8 mouse cellular contexts compared by ENCODE assay signal in genomic region chr14:54583681-54584338, GRCm38 (mm10). TPM values are rescaled to one million over a fixed set of nuclear protein-coding genes. Genes with fewer than 3 reads are reported as not detected.
DNase-seq lines count a peak whose midpoint lies in the region; ATAC-seq and TF ChIP-seq lines count a peak whose summit lies in the region.

No protein-coding gene starts in this region.

- no peak overlapping the region for H3K27ac ChIP-seq in liver, embryonic 14.5 days
- no peak overlapping the region for H3K27ac ChIP-seq in neural tube, embryonic 14.5 days (ENCODE audit: low read depth, low read length)

- TF ChIP-seq CTCF in liver, embryonic 14.5 days (IDR thresholded peaks at IDR 0.05; ENCODE audit: low read depth), result peak; percentile 89

- peak; percentile 53 to 64; a peak in 1 of 4 replicates for ATAC-seq in hematopoietic stem cell, adult 5-6 weeks (replicated peaks in 1 of 2; ENCODE audit: insufficient read depth in 1 of 2, low FRiP score in 2 of 2, low TSS enrichment in 1 of 2, low read depth in 1 of 2, poor library complexity in 2 of 2, severe bottlenecking in 2 of 2)
- ATAC-seq in liver, embryonic 14.5 days (ENCODE audit: insufficient read depth), result no peak
- peak; percentile 55; the same call in 1 of the 2 replicates for ATAC-seq in neural tube, embryonic 14.5 days (ENCODE audit: low read depth)

- peak; percentile 66 for DNase-seq in ovary, postnatal 14 days (ENCODE audit: low spot score)
- no peak for DNase-seq in ovary, postnatal 10 days (ENCODE audit: low spot score)
- DNase-seq in ZHBTc4 (ENCODE audit: low read depth, low spot score), result peak; percentile 80
- DNase-seq in embryo, embryonic 9.5 days (ENCODE audit: extremely low spot score), result peak; percentile 67
- peak in 2 of 3 experiments; percentile 53 to 56 for DNase-seq in liver, embryonic 14.5 days (ENCODE audit: low read depth in 3 of 3, low spot score in 3 of 3)
- DNase-seq in frontal cortex, postnatal 25 days (ENCODE audit: low spot score in 2 of 2), result no peak

- H3K4me2 ChIP-seq in liver, embryonic 14.5 days (ENCODE audit: low read depth), result no peak overlapping the region
- no peak overlapping the region for H3K4me2 ChIP-seq in neural tube, embryonic 14.5 days (ENCODE audit: low read depth, low read length)

- no peaks in the 10 kb centered on the region for H3K36me3 ChIP-seq in liver, embryonic 14.5 days (replicated peaks; ENCODE audit: control insufficient read depth, insufficient read depth, low read depth)
- no peaks in the 10 kb centered on the region for H3K36me3 ChIP-seq in neural tube, embryonic 14.5 days (ENCODE audit: control insufficient read depth, insufficient read depth, low read length)

- no peak overlapping the region for H3K4me3 ChIP-seq in liver, embryonic 14.5 days (ENCODE audit: insufficient read depth in 1 of 2, low read depth in 2 of 2, low read length in 2 of 2)
- no peak overlapping the region for H3K4me3 ChIP-seq in neural tube, embryonic 14.5 days (ENCODE audit: low read depth, low read length)

- no peaks in the 10 kb centered on the region for H3K27me3 ChIP-seq in liver, embryonic 14.5 days (ENCODE audit: control insufficient read depth, insufficient read depth, low read length)
- no peaks in the 10 kb centered on the region for H3K27me3 ChIP-seq in neural tube, embryonic 14.5 days (ENCODE audit: control insufficient read depth, insufficient read depth, low read length)

- no peak for TF ChIP-seq EP300 in liver, embryonic 14.5 days (IDR thresholded peaks at IDR 0.05; ENCODE audit: low read depth)

- no peak overlapping the region for H3K9ac ChIP-seq in liver, embryonic 14.5 days (replicated peaks)
- H3K9ac ChIP-seq in neural tube, embryonic 14.5 days (replicated peaks; ENCODE audit: low read depth, low read length), result no peak overlapping the region

- H3K9me3 ChIP-seq in liver, embryonic 14.5 days (ENCODE audit: control insufficient read depth, low read length), result no peaks in the 10 kb centered on the region
- no peaks in the 10 kb centered on the region for H3K9me3 ChIP-seq in neural tube, embryonic 14.5 days (ENCODE audit: control insufficient read depth, low read length)

- WGBS in liver, embryonic 14.5 days (ENCODE audit: insufficient replicate concordance), result 34% methylated on average over 7 of the region's 7 CpGs
- WGBS in neural tube, embryonic 14.5 days, result 43% methylated on average over 7 of the region's 7 CpGs

- peaks cover 0 to 18% of the 10 kb centered on the region in 2 experiments; a peak in 1 of 4 replicates for H3K4me1 ChIP-seq in liver, embryonic 14.5 days (replicated peaks; ENCODE audit: control insufficient read depth in 2 of 2, insufficient read depth in 2 of 2, low read length in 1 of 2)
- no peaks in the 10 kb centered on the region for H3K4me1 ChIP-seq in neural tube, embryonic 14.5 days (ENCODE audit: control insufficient read depth, insufficient read depth, low read length)

RNA-seq across cellular contexts. Expression of gene Ajuba, which starts 6.5 kb away (rescaled TPM):
- 0.74 and 1.3 TPM in 2 replicates for total RNA-seq in hematopoietic stem cell, adult 5-6 weeks (2017)
- 3.7 TPM in 2 replicates for polyA plus RNA-seq in liver, embryonic 14.5 days (2012; rRNA removed)
- polyA plus RNA-seq in liver, embryonic 14.5 days (2014; fragmentation: Nextera tagmentation; extraction: Ambion mirVana), result 1.0 and 1.8 TPM in 2 replicates
- polyA plus RNA-seq in neural tube, embryonic 14.5 days (2014; fragmentation: Nextera tagmentation; extraction: Ambion mirVana), result 2.3 and 5.7 TPM in 2 replicates

RNA-seq across cellular contexts. Expression of gene 4931414P19Rik, which starts 22.0 kb away (rescaled TPM):
- total RNA-seq in hematopoietic stem cell, adult 5-6 weeks (2017), result 3.8 and 15.3 TPM in 2 replicates
- polyA plus RNA-seq in liver, embryonic 14.5 days (2012; rRNA removed), result 2.2 and 4.3 TPM in 2 replicates
- 1.1 and 1.9 TPM in 2 replicates for polyA plus RNA-seq in liver, embryonic 14.5 days (2014; fragmentation: Nextera tagmentation; extraction: Ambion mirVana)
- 4.6 and 5.0 TPM in 2 replicates for polyA plus RNA-seq in neural tube, embryonic 14.5 days (2014; fragmentation: Nextera tagmentation; extraction: Ambion mirVana)

RNA-seq across cellular contexts. Expression of gene Haus4, which starts 29.4 kb away (rescaled TPM):
- total RNA-seq in hematopoietic stem cell, adult 5-6 weeks (2017), result 68.6 and 76.0 TPM in 2 replicates
- polyA plus RNA-seq in liver, embryonic 14.5 days (2012; rRNA removed), result 16.5 and 24.2 TPM in 2 replicates
- 31.6 and 33.7 TPM in 2 replicates for polyA plus RNA-seq in liver, embryonic 14.5 days (2014; fragmentation: Nextera tagmentation; extraction: Ambion mirVana)
- polyA plus RNA-seq in neural tube, embryonic 14.5 days (2014; fragmentation: Nextera tagmentation; extraction: Ambion mirVana), result 22.0 and 23.0 TPM in 2 replicates

RNA-seq across cellular contexts. Expression of gene Psmb5, which starts 34.0 kb away (rescaled TPM):
- total RNA-seq in hematopoietic stem cell, adult 5-6 weeks (2017), result 27.2 and 41.8 TPM in 2 replicates
- 95.4 and 111 TPM in 2 replicates for polyA plus RNA-seq in liver, embryonic 14.5 days (2012; rRNA removed)
- polyA plus RNA-seq in liver, embryonic 14.5 days (2014; fragmentation: Nextera tagmentation; extraction: Ambion mirVana), result 205 and 223 TPM in 2 replicates
- polyA plus RNA-seq in neural tube, embryonic 14.5 days (2014; fragmentation: Nextera tagmentation; extraction: Ambion mirVana), result 428 and 435 TPM in 2 replicates

RNA-seq across cellular contexts. Expression of gene Psmb11, which starts 37.4 kb away (rescaled TPM):
- total RNA-seq in hematopoietic stem cell, adult 5-6 weeks (2017), result not detected in 2 replicates
- not detected in 2 replicates for polyA plus RNA-seq in liver, embryonic 14.5 days (2012; rRNA removed)
- polyA plus RNA-seq in liver, embryonic 14.5 days (2014; fragmentation: Nextera tagmentation; extraction: Ambion mirVana), result 0.03 TPM in 1 of 2 replicates, not detected in the other
- polyA plus RNA-seq in neural tube, embryonic 14.5 days (2014; fragmentation: Nextera tagmentation; extraction: Ambion mirVana), result 0.05 and 0.26 TPM in 2 replicates

Comparison
In these comparisons a context has a peak if more than half of its experiments do, and no peak if none do; other contexts are left out.
1. DNase-seq: peak in ovary, postnatal 14 days (single experiment), ZHBTc4 (single experiment), embryo, embryonic 9.5 days (single experiment) and liver, embryonic 14.5 days (2 of 3); none in ovary, postnatal 10 days (single experiment) and frontal cortex, postnatal 25 days (0 of 2).